Mouse (Mus musculus) urinary bladder, adult 2 months (tissue): ENCODE measurements around the gene Med17. TPM values are rescaled to one million over a fixed set of nuclear protein-coding genes. Genes with fewer than 3 reads are reported as not detected.

ENCODE experiments used
- DNase-seq: peaks from one replicate; pipeline ENCODE4 v3.0.0; 2022; ENCODE audit warnings: low spot score
- polyA plus RNA-seq: library from polyadenylated mRNA; depleted of rRNA; stranded (reverse); fragments of >200 nt; gene quantifications from 2 replicates; pipeline ENCODE4 v1.2.3, GENCODE M21; 2012

Med17 gene
- polyA plus RNA-seq, 1 experiment, result 42.1 TPM

- no peak for DNase-seq
Measured at GRCm38 (mm10) chr9:15288402-15288801, 8.7 kb upstream of the Med17 start.

GRCm38 (mm10) chr9:15287846-15288245 lies 8.1 kb upstream of the Med17 start:
- no peak for DNase-seq

- DNase-seq, result no peak
Measured at GRCm38 (mm10) chr9:15285443-15285842, 5.7 kb upstream of the Med17 start.

- DNase-seq, result no peak
Measured at GRCm38 (mm10) chr9:15280491-15280879, 754 bp upstream of the Med17 start.

GRCm38 (mm10) chr9:15279139-15279648 lies 537 bp downstream of the Med17 start:
- no peak for DNase-seq

- no peak for DNase-seq
Measured at GRCm38 (mm10) chr9:15278343-15278742, 1.4 kb downstream of the Med17 start.

- no peak for DNase-seq
Measured at GRCm38 (mm10) chr9:15276855-15277254, 2.9 kb downstream of the Med17 start.

- no peak for DNase-seq
Measured at GRCm38 (mm10) chr9:15273981-15274380, 5.8 kb downstream of the Med17 start.

- no peak for DNase-seq
Measured at GRCm38 (mm10) chr9:15263487-15263886, 16.2 kb downstream of the Med17 start.

GRCm38 (mm10) chr9:15261980-15262379 lies 17.8 kb downstream of the Med17 start:
- no peak for DNase-seq

GRCm38 (mm10) chr9:15256214-15256613 lies 23.5 kb downstream of the Med17 start:
- DNase-seq, result no peak

GRCm38 (mm10) chr9:15254501-15254900 lies 25.2 kb downstream of the Med17 start:
- DNase-seq, result no peak

GRCm38 (mm10) chr9:15252196-15252595 lies 27.5 kb downstream of the Med17 start:
- no peak for DNase-seq

- no peak for DNase-seq
Measured at GRCm38 (mm10) chr9:15250376-15250775, 29.4 kb downstream of the Med17 start.

GRCm38 (mm10) chr9:15245319-15246075 lies 34.2 kb downstream of the Med17 start:
- no peak for DNase-seq

GRCm38 (mm10) chr9:15242130-15242529 lies 37.6 kb downstream of the Med17 start:
- DNase-seq, result no peak

- no peak for DNase-seq
Measured at GRCm38 (mm10) chr9:15241596-15241939, 38.2 kb downstream of the Med17 start.

GRCm38 (mm10) chr9:15240863-15241595 lies 38.7 kb downstream of the Med17 start:
- no peak for DNase-seq

GRCm38 (mm10) chr9:15240006-15240405 lies 39.7 kb downstream of the Med17 start:
- no peak for DNase-seq

GRCm38 (mm10) chr9:15239042-15239925 lies 40.4 kb downstream of the Med17 start, which contains the start of gene Vstm5:
Vstm5 (plus strand) TSS chr9:15239045.
- no peak for DNase-seq

- no peak for DNase-seq
Measured at GRCm38 (mm10) chr9:15238297-15238990, 41.3 kb downstream of the Med17 start.
